In the genomic region with DNA sequence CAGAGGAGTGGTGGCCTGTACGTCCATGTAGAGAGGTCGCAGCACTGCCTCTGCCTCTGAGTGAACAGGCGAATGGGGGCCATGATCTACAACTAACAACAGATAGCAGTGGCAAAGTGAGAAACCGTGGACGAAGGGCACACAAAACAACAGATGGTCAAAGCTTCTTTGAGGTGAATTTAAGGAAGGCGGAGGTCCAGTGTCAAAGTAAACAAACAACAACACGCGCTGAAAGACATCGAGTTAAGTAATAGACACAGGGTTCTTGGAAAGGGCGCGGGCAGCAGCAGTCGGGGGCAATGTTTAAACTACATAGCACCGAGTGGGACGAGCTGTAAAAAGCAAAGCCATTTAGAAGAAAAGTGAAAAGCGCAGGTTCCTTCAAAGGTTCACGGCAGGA, we compare ENCODE assay signal across 8 mouse cellular contexts. TPM values are rescaled to one million over a fixed set of nuclear protein-coding genes. Genes with fewer than 3 reads are reported as not detected.
DNase-seq lines count a peak whose midpoint lies in the region; ATAC-seq and TF ChIP-seq lines count a peak whose summit lies in the region.

No protein-coding gene starts in this region.

- peak overlapping the region; percentile 72 for H3K4me3 ChIP-seq in kidney, postnatal 0 days (replicated peaks; ENCODE audit: low read depth, low read length)
- H3K4me3 ChIP-seq in cortical plate, adult 2 months (ENCODE audit: insufficient read depth, low read length): peak overlapping the region; percentile 75
- peak overlapping the region; percentile 74 for H3K4me3 ChIP-seq in hindbrain, embryonic 13.5 days
- peak overlapping the region; percentile 85 for H3K4me3 ChIP-seq in midbrain, embryonic 10.5 days

- intact Hi-C loops in left cerebral cortex, postnatal 25 days (cut with DNase I): loop anchor here (2.0 to 5.0 kb wide), 2 partner anchors 33 to 181 kb away; a partner anchor contains a TSS

- H3K4me2 ChIP-seq in kidney, postnatal 0 days (ENCODE audit: low read length): peak overlapping the region; percentile 86
- peak overlapping the region; percentile 74 for H3K4me2 ChIP-seq in hindbrain, embryonic 13.5 days

- DNase-seq in kidney, postnatal 0 days (ENCODE audit: low spot score): no peak
- no peak for DNase-seq in kidney, adult 11 months
- DNase-seq in midbrain, embryonic 10.5 days (ENCODE audit: low spot score): peak; percentile 31
- DNase-seq in Muller cell, postnatal 12 days (ENCODE audit: inconsistent ontology term): no peak
- DNase-seq in left cerebral cortex, postnatal 25 days (ENCODE audit: low spot score in 2 of 2): no peak
- DNase-seq in gastrocnemius, postnatal 4 days (ENCODE audit: low spot score in 2 of 2): no peak

- ATAC-seq in kidney, postnatal 0 days (replicated peaks; ENCODE audit: low FRiP score, low read depth): no peak
- 0 out of 2 replicates have a peak, but pooled peaks have one; percentile 2 for ATAC-seq in hindbrain, embryonic 13.5 days (ENCODE audit: low FRiP score)

- under 1% methylated on average over 16 of the region's 16 CpGs for WGBS in kidney, postnatal 0 days
- WGBS in hindbrain, embryonic 13.5 days: 2% methylated on average over 16 of the region's 16 CpGs
- WGBS in midbrain, embryonic 10.5 days: 4% methylated on average over 16 of the region's 16 CpGs

- TF ChIP-seq CTCF in kidney, postnatal 0 days (IDR thresholded peaks at IDR 0.05; ENCODE audit: low read depth): no peak
- TF ChIP-seq CTCF in cortical plate, adult 2 months (IDR thresholded peaks at IDR 0.05; ENCODE audit: extremely low read depth, insufficient read depth, low read length): no peak

- peaks cover 3% of the 10 kb centered on the region; the same call in 1 of the 2 replicates for H3K4me1 ChIP-seq in kidney, postnatal 0 days (replicated peaks; ENCODE audit: insufficient read depth, low read length)
- H3K4me1 ChIP-seq in cortical plate, adult 2 months (ENCODE audit: control insufficient read depth, insufficient read depth, low read length): no peaks in the 10 kb centered on the region
- peaks cover 23% of the 10 kb centered on the region for H3K4me1 ChIP-seq in hindbrain, embryonic 13.5 days (replicated peaks)
- peaks cover 22% of the 10 kb centered on the region for H3K4me1 ChIP-seq in midbrain, embryonic 10.5 days

- peaks cover 13% of the 10 kb centered on the region for H3K36me3 ChIP-seq in kidney, postnatal 0 days (ENCODE audit: insufficient read depth, low read length)
- H3K36me3 ChIP-seq in hindbrain, embryonic 13.5 days: peaks cover 31% of the 10 kb centered on the region
- peaks cover 51% of the 10 kb centered on the region for H3K36me3 ChIP-seq in midbrain, embryonic 10.5 days

- H3K27me3 ChIP-seq in kidney, postnatal 0 days (ENCODE audit: insufficient read depth, low read length): no peaks in the 10 kb centered on the region
- H3K27me3 ChIP-seq in hindbrain, embryonic 13.5 days: no peaks in the 10 kb centered on the region
- H3K27me3 ChIP-seq in midbrain, embryonic 10.5 days (ENCODE audit: low read depth, poor library complexity, severe bottlenecking): no peaks in the 10 kb centered on the region

- TF ChIP-seq POLR2A in cortical plate, adult 2 months (IDR thresholded peaks at IDR 0.05; ENCODE audit: extremely low read depth, insufficient read depth, low read length): no peak

- H3K9me3 ChIP-seq in kidney, postnatal 0 days (replicated peaks; ENCODE audit: low read length): no peaks in the 10 kb centered on the region
- no peaks in the 10 kb centered on the region for H3K9me3 ChIP-seq in hindbrain, embryonic 13.5 days
- no peaks in the 10 kb centered on the region for H3K9me3 ChIP-seq in midbrain, embryonic 10.5 days (replicated peaks)

- peak overlapping the region; percentile 84 for H3K9ac ChIP-seq in kidney, postnatal 0 days (ENCODE audit: low read depth, low read length)
- peak overlapping the region; percentile 83 for H3K9ac ChIP-seq in hindbrain, embryonic 13.5 days

- H3K27ac ChIP-seq in kidney, postnatal 0 days: peak overlapping the region; percentile 96
- no peak overlapping the region for H3K27ac ChIP-seq in cortical plate, adult 2 months (ENCODE audit: insufficient read depth, low read length)
- H3K27ac ChIP-seq in hindbrain, embryonic 13.5 days: peak overlapping the region; percentile 96
- peak overlapping the region; percentile 94 for H3K27ac ChIP-seq in midbrain, embryonic 10.5 days (replicated peaks)

RNA-seq across cellular contexts. Expression of a gene that starts 0.5 kb away (rescaled TPM):
- 524 and 529 TPM in 2 replicates for polyA plus RNA-seq in kidney, postnatal 0 days (2015; fragmentation: Nextera tagmentation; extraction: Ambion mirVana)
- 247 and 260 TPM in 2 replicates for polyA plus RNA-seq in cortical plate, adult 2 months (2012; rRNA removed)
- 443 and 462 TPM in 2 replicates for polyA plus RNA-seq in hindbrain, embryonic 13.5 days (2015; fragmentation: Nextera tagmentation; extraction: Ambion mirVana)
- 426 and 441 TPM in 2 replicates for polyA plus RNA-seq in midbrain, embryonic 10.5 days (2016; fragmentation: Nextera tagmentation; extraction: Ambion mirVana)
- 100 to 1,000 TPM; 168 to 181 TPM for total RNA-seq in left cerebral cortex, postnatal 25 days (2021)
- 100 to 1,000 TPM; 215 to 232 TPM for total RNA-seq in gastrocnemius, postnatal 4 days (2021)

RNA-seq across cellular contexts. Expression of a gene that starts 0.6 kb away (rescaled TPM):
- polyA plus RNA-seq in kidney, postnatal 0 days (2015; fragmentation: Nextera tagmentation; extraction: Ambion mirVana): 60.5 and 64.0 TPM in 2 replicates
- polyA plus RNA-seq in cortical plate, adult 2 months (2012; rRNA removed): 54.9 and 55.9 TPM in 2 replicates
- polyA plus RNA-seq in hindbrain, embryonic 13.5 days (2015; fragmentation: Nextera tagmentation; extraction: Ambion mirVana): 30.0 and 35.7 TPM in 2 replicates
- polyA plus RNA-seq in midbrain, embryonic 10.5 days (2016; fragmentation: Nextera tagmentation; extraction: Ambion mirVana): 46.0 and 46.7 TPM in 2 replicates
- total RNA-seq in left cerebral cortex, postnatal 25 days (2021): 10 to 100 TPM; 37.8 to 42.7 TPM
- total RNA-seq in gastrocnemius, postnatal 4 days (2021): 10 to 100 TPM; 35.2 to 35.3 TPM

RNA-seq across cellular contexts. Expression of a gene that starts 16.5 kb away (rescaled TPM):
- 8.0 and 11.9 TPM in 2 replicates for polyA plus RNA-seq in kidney, postnatal 0 days (2015; fragmentation: Nextera tagmentation; extraction: Ambion mirVana)
- polyA plus RNA-seq in cortical plate, adult 2 months (2012; rRNA removed): 2.2 and 5.6 TPM in 2 replicates
- 21.6 and 24.1 TPM in 2 replicates for polyA plus RNA-seq in hindbrain, embryonic 13.5 days (2015; fragmentation: Nextera tagmentation; extraction: Ambion mirVana)
- 19.1 and 27.3 TPM in 2 replicates for polyA plus RNA-seq in midbrain, embryonic 10.5 days (2016; fragmentation: Nextera tagmentation; extraction: Ambion mirVana)
- 10 to 100 TPM; 19.1 to 22.0 TPM for total RNA-seq in left cerebral cortex, postnatal 25 days (2021)
- 10 to 100 TPM; 19.6 to 21.3 TPM for total RNA-seq in gastrocnemius, postnatal 4 days (2021)

RNA-seq across cellular contexts. Expression of a gene that starts 31.6 kb away (rescaled TPM):
- polyA plus RNA-seq in kidney, postnatal 0 days (2015; fragmentation: Nextera tagmentation; extraction: Ambion mirVana): 17.6 and 18.9 TPM in 2 replicates
- polyA plus RNA-seq in cortical plate, adult 2 months (2012; rRNA removed): 7.6 and 9.4 TPM in 2 replicates
- 27.9 and 29.1 TPM in 2 replicates for polyA plus RNA-seq in hindbrain, embryonic 13.5 days (2015; fragmentation: Nextera tagmentation; extraction: Ambion mirVana)
- 43.9 and 47.2 TPM in 2 replicates for polyA plus RNA-seq in midbrain, embryonic 10.5 days (2016; fragmentation: Nextera tagmentation; extraction: Ambion mirVana)
- total RNA-seq in left cerebral cortex, postnatal 25 days (2021): 10 to 100 TPM; 22.4 to 24.6 TPM
- 10 to 100 TPM; 25.3 to 27.4 TPM for total RNA-seq in gastrocnemius, postnatal 4 days (2021)

RNA-seq across cellular contexts. Expression of a gene that starts 31.6 kb away (rescaled TPM):
- 43.1 and 44.9 TPM in 2 replicates for polyA plus RNA-seq in kidney, postnatal 0 days (2015; fragmentation: Nextera tagmentation; extraction: Ambion mirVana)
- polyA plus RNA-seq in cortical plate, adult 2 months (2012; rRNA removed): 46.7 and 46.8 TPM in 2 replicates
- 32.0 and 34.6 TPM in 2 replicates for polyA plus RNA-seq in hindbrain, embryonic 13.5 days (2015; fragmentation: Nextera tagmentation; extraction: Ambion mirVana)
- polyA plus RNA-seq in midbrain, embryonic 10.5 days (2016; fragmentation: Nextera tagmentation; extraction: Ambion mirVana): 58.9 and 67.0 TPM in 2 replicates
- total RNA-seq in left cerebral cortex, postnatal 25 days (2021): 10 to 100 TPM; 22.5 to 30.3 TPM
- total RNA-seq in gastrocnemius, postnatal 4 days (2021): 10 to 100 TPM; 19.1 to 20.9 TPM
